Mouse (Mus musculus): ENCODE measurements around the gene Cyba.

DNA sequence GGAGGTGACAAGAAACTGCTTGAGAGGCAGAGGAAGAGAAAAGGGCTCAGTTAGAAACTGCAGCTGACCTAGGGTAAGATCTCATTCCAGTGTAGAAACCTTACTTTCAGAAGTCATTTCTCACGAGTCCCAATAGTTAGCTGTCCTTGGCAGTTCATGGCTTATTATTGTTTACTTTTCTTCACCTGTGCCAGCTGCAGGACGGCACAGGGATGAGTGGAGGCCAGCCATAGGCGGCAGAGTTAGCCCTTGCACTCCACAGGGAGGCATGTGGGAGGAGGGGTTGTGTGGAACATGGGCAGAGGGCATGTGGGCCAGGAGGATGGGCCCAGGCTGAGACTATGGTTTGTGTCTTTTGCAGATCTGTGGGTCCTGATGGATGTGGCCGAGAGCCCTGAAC, 49.7 kb downstream of the Cyba start:
- TF ChIP-seq CTCF (IDR thresholded peaks at IDR 0.05; ENCODE audit: borderline replicate concordance, insufficient read depth, low read length) = no peak
- no peak for TF ChIP-seq POLR2A (IDR thresholded peaks at IDR 0.05; ENCODE audit: low read depth, low read length)

All from embryonic fibroblast, embryonic 13.5 days (primary cell).